13 mouse cellular contexts compared by ENCODE assay signal in genomic region chr17:79611545-79611944, GRCm38 (mm10). TPM values are rescaled to one million over a fixed set of nuclear protein-coding genes. Genes with fewer than 3 reads are reported as not detected.
DNase-seq lines count a peak whose midpoint lies in the region; ATAC-seq and TF ChIP-seq lines count a peak whose summit lies in the region.
"Had no signal": no experiment of that assay in that cellular context is flagged by ENCODE, and none has a peak within 500 bp of the region (broad histone marks: within the 10 kb centered on the region; RNA-seq: fewer than 3 reads in every experiment).

Gene Rmdn2 (plus strand): TSS chr17:79611863.

- DNase-seq in frontal cortex, adult 2 months (ENCODE audit: extremely low spot score in 1 of 2, low spot score in 1 of 2): no peak
- no peak for DNase-seq in frontal cortex, postnatal 36 days (ENCODE audit: low spot score in 2 of 2)
- no peak for DNase-seq in kidney, postnatal 0 days (ENCODE audit: low spot score)
- no peak for DNase-seq in kidney, adult 8-10 months
- DNase-seq in urinary bladder, adult 2 months (ENCODE audit: low spot score): no peak
- no peak for DNase-seq in urinary bladder, postnatal 14 days (ENCODE audit: low spot score)
- DNase-seq in midbrain, postnatal 0 days (ENCODE audit: low spot score): no peak
- DNase-seq: gastrocnemius, postnatal 25 days; kidney, adult 18-20 months; right cerebral cortex, adult 18-20 months had no signal

- H3K27me3 ChIP-seq in kidney, postnatal 0 days (ENCODE audit: insufficient read depth, low read length): no peaks in the 10 kb centered on the region
- H3K27me3 ChIP-seq in midbrain, embryonic 16.5 days (ENCODE audit: control insufficient read depth, insufficient read depth, low read depth, low read length): no peaks in the 10 kb centered on the region
- H3K27me3 ChIP-seq in midbrain, postnatal 0 days (ENCODE audit: insufficient read depth, low read length): no peaks in the 10 kb centered on the region
- H3K27me3 ChIP-seq: embryonic facial prominence, embryonic 15.5 days; liver, embryonic 15.5 days had no signal

- no peak for TF ChIP-seq CTCF in kidney, postnatal 0 days (IDR thresholded peaks at IDR 0.05; ENCODE audit: low read depth)
- no peak for TF ChIP-seq CTCF in midbrain, postnatal 0 days (IDR thresholded peaks at IDR 0.05)

- no peak within 1 kb of the TSS for H3K9ac ChIP-seq in kidney, postnatal 0 days (ENCODE audit: low read depth, low read length)
- no peak within 1 kb of the TSS for H3K9ac ChIP-seq in midbrain, embryonic 16.5 days (ENCODE audit: low read depth, low read length)
- no peak within 1 kb of the TSS for H3K9ac ChIP-seq in midbrain, postnatal 0 days (replicated peaks; ENCODE audit: low read length, poor library complexity, severe bottlenecking)
- H3K9ac ChIP-seq: embryonic facial prominence, embryonic 15.5 days; liver, embryonic 15.5 days had no signal

- WGBS in kidney, postnatal 0 days: 84% methylated on average over 4 of the region's 4 CpGs
- 85% methylated on average over 4 of the region's 4 CpGs for WGBS in midbrain, embryonic 16.5 days
- WGBS in midbrain, postnatal 0 days: 84% methylated on average over 4 of the region's 4 CpGs

- ATAC-seq in kidney, postnatal 0 days (replicated peaks; ENCODE audit: low FRiP score, low read depth): no peak
- ATAC-seq in midbrain, embryonic 16.5 days: no peak
- no peak for ATAC-seq in midbrain, postnatal 0 days (ENCODE audit: low FRiP score)

- no peaks in the 10 kb centered on the region for H3K4me1 ChIP-seq in kidney, postnatal 0 days (replicated peaks; ENCODE audit: insufficient read depth, low read length)
- H3K4me1 ChIP-seq in midbrain, embryonic 16.5 days (ENCODE audit: control insufficient read depth, insufficient read depth, low read length): peaks cover 5% of the 10 kb centered on the region; the same call in 1 of the 2 replicates
- 0 out of 2 replicates have a peak, but pooled peaks cover 3% of the 10 kb centered on the region for H3K4me1 ChIP-seq in midbrain, postnatal 0 days (ENCODE audit: insufficient read depth, low read length)
- H3K4me1 ChIP-seq: embryonic facial prominence, embryonic 15.5 days had no signal

- H3K9me3 ChIP-seq in kidney, postnatal 0 days (replicated peaks; ENCODE audit: low read length): no peaks in the 10 kb centered on the region
- H3K9me3 ChIP-seq in midbrain, embryonic 16.5 days (replicated peaks; ENCODE audit: control insufficient read depth, low read length, poor library complexity, severe bottlenecking): no peaks in the 10 kb centered on the region
- H3K9me3 ChIP-seq in midbrain, postnatal 0 days (ENCODE audit: low read length): no peaks in the 10 kb centered on the region
- H3K9me3 ChIP-seq: embryonic facial prominence, embryonic 15.5 days; liver, embryonic 15.5 days had no signal

- H3K27ac ChIP-seq in kidney, postnatal 0 days: no peak within 1 kb of the TSS
- no peak within 1 kb of the TSS for H3K27ac ChIP-seq in midbrain, embryonic 16.5 days (ENCODE audit: low read length)
- no peak within 1 kb of the TSS for H3K27ac ChIP-seq in midbrain, postnatal 0 days (ENCODE audit: low read depth, low read length)
- H3K27ac ChIP-seq: embryonic facial prominence, embryonic 15.5 days; liver, embryonic 15.5 days had no signal

- H3K4me3 ChIP-seq in kidney, postnatal 0 days (replicated peaks; ENCODE audit: low read depth, low read length): no peak within 1 kb of the TSS
- no peak within 1 kb of the TSS for H3K4me3 ChIP-seq in midbrain, embryonic 16.5 days (ENCODE audit: low read depth, low read length)
- H3K4me3 ChIP-seq in midbrain, postnatal 0 days (ENCODE audit: low read depth, low read length): no peak within 1 kb of the TSS
- H3K4me3 ChIP-seq: embryonic facial prominence, embryonic 15.5 days; liver, embryonic 15.5 days had no signal

- H3K36me3 ChIP-seq in kidney, postnatal 0 days (ENCODE audit: insufficient read depth, low read length): no peaks in the 10 kb centered on the region
- no peaks in the 10 kb centered on the region for H3K36me3 ChIP-seq in midbrain, embryonic 16.5 days (ENCODE audit: control insufficient read depth, insufficient read depth, low read length)
- no peaks in the 10 kb centered on the region for H3K36me3 ChIP-seq in midbrain, postnatal 0 days (ENCODE audit: insufficient read depth, low read length)
- H3K36me3 ChIP-seq: embryonic facial prominence, embryonic 15.5 days; liver, embryonic 15.5 days had no signal

- H3K4me2 ChIP-seq in kidney, postnatal 0 days (ENCODE audit: low read length): no peak within 1 kb of the TSS
- H3K4me2 ChIP-seq in midbrain, embryonic 16.5 days (ENCODE audit: low read length): no peak within 1 kb of the TSS
- no peak within 1 kb of the TSS for H3K4me2 ChIP-seq in midbrain, postnatal 0 days (ENCODE audit: low read depth, low read length, poor library complexity, severe bottlenecking)
- H3K4me2 ChIP-seq: embryonic facial prominence, embryonic 15.5 days; liver, embryonic 15.5 days had no signal

RNA-seq across cellular contexts. Expression of gene Rmdn2, which starts in this region (rescaled TPM):
- polyA plus RNA-seq in frontal cortex, adult 2 months (2012; rRNA removed): 9.6 and 11.8 TPM in 2 replicates
- polyA plus RNA-seq in kidney, postnatal 0 days (2015; fragmentation: Nextera tagmentation; extraction: Ambion mirVana): 12.1 and 15.2 TPM in 2 replicates
- polyA plus RNA-seq in urinary bladder, adult 2 months (2012; rRNA removed): 8.8 and 10.2 TPM in 2 replicates
- 6.7 and 7.9 TPM in 2 replicates for polyA plus RNA-seq in midbrain, embryonic 16.5 days (2015; fragmentation: Nextera tagmentation; extraction: Ambion mirVana)
- 2.8 and 5.9 TPM in 2 replicates for total RNA-seq in midbrain, postnatal 0 days (2014; rRNA removed)
- polyA plus RNA-seq in midbrain, postnatal 0 days (2015; fragmentation: Nextera tagmentation; extraction: Ambion mirVana): 9.3 and 10.7 TPM in 2 replicates
